Mouse (Mus musculus): ENCODE measurements around the gene Tomm20. TPM values are rescaled to one million over a fixed set of nuclear protein-coding genes. Genes with fewer than 3 reads are reported as not detected.

Gene Tomm20
- polyA plus RNA-seq, 1 experiment from 2014 or later = 209 TPM

- Histone ChIP-seq H3K27me3 (peaks cover 30% of the 10 kb centered on the region), H3K36me3 (no peaks in the 10 kb centered on the region), H3K4me3 (no peak overlapping the region), H3K9me3 (no peaks in the 10 kb centered on the region), H3K4me1 (replicated peaks) (peaks cover 13% of the 10 kb centered on the region), H3K27ac (no peak overlapping the region), H3K4me2 (no peak overlapping the region), H3K9ac (no peak overlapping the region)
- WGBS = 72% methylated on average over 4 of the region's 4 CpGs
- no peak for ATAC-seq (ENCODE audit: low FRiP score)
Observed at GRCm38 (mm10) chr8:126974511-126974910, 28.9 kb upstream of the Tomm20 start.

- Histone ChIP-seq H3K36me3 (peaks cover 6% of the 10 kb centered on the region), H3K4me3 (no peak overlapping the region), H3K27me3 (peaks cover 23% of the 10 kb centered on the region), H3K9ac (no peak overlapping the region), H3K4me2 (no peak overlapping the region), H3K27ac (no peak overlapping the region), H3K9me3 (no peaks in the 10 kb centered on the region), H3K4me1 (replicated peaks) (peaks cover 19% of the 10 kb centered on the region)
- WGBS = 72% methylated on average over 9 of the region's 9 CpGs
- ATAC-seq (ENCODE audit: low FRiP score) = no peak
Observed at GRCm38 (mm10) chr8:126973686-126974265, 28.1 kb upstream of the Tomm20 start.

- H3K27ac ChIP-seq = no peak overlapping the region
- H3K4me2 ChIP-seq = no peak overlapping the region
- H3K9me3 ChIP-seq = no peaks in the 10 kb centered on the region
- no peak overlapping the region for H3K4me3 ChIP-seq
- 73% methylated on average over 2 of the region's 2 CpGs for WGBS
- peaks cover 15% of the 10 kb centered on the region for H3K27me3 ChIP-seq
- H3K36me3 ChIP-seq = peaks cover 17% of the 10 kb centered on the region
- no peak overlapping the region for H3K9ac ChIP-seq
- H3K4me1 ChIP-seq (replicated peaks) = peaks cover 19% of the 10 kb centered on the region
- ATAC-seq (ENCODE audit: low FRiP score) = no peak
Observed at GRCm38 (mm10) chr8:126972649-126973048, 27.0 kb upstream of the Tomm20 start.

- Histone ChIP-seq H3K36me3 (peaks cover 22% of the 10 kb centered on the region), H3K4me1 (replicated peaks) (peaks cover 19% of the 10 kb centered on the region), H3K27ac (no peak overlapping the region), H3K4me2 (no peak overlapping the region), H3K9ac (no peak overlapping the region), H3K9me3 (no peaks in the 10 kb centered on the region), H3K4me3 (no peak overlapping the region), H3K27me3 (peaks cover 11% of the 10 kb centered on the region; the same call in 1 of the 2 replicates)
- 96% methylated on average over 2 of the region's 2 CpGs for WGBS
- ATAC-seq (ENCODE audit: low FRiP score) = no peak
Observed at GRCm38 (mm10) chr8:126972102-126972501, 26.5 kb upstream of the Tomm20 start.

- H3K9ac ChIP-seq = peak overlapping the region; percentile 92
- H3K9me3 ChIP-seq = no peaks in the 10 kb centered on the region
- 0 out of 2 replicates have a peak, but pooled peaks cover 4% of the 10 kb centered on the region for H3K27me3 ChIP-seq
- peak overlapping the region; percentile 95 for H3K4me3 ChIP-seq
- peak overlapping the region; percentile 91 for H3K27ac ChIP-seq
- peaks cover 29% of the 10 kb centered on the region for H3K36me3 ChIP-seq
- peaks cover 19% of the 10 kb centered on the region for H3K4me1 ChIP-seq (replicated peaks)
- 15% methylated on average over 13 of the region's 13 CpGs for WGBS
- peak; percentile 63 for ATAC-seq (ENCODE audit: low FRiP score)
- H3K4me2 ChIP-seq = peak overlapping the region; percentile 84
Observed at GRCm38 (mm10) chr8:126971314-126971664, 25.6 kb upstream of the Tomm20 start.

GRCm38 (mm10) chr8:126970579-126971313 is 25.1 kb upstream of the Tomm20 start, which contains the start of gene Rbm34:
Rbm34 (minus strand) TSS chr8:126971071.
- peak within 1 kb of the TSS; percentile 95 for H3K4me3 ChIP-seq
- H3K36me3 ChIP-seq = peaks cover 32% of the 10 kb centered on the region
- H3K4me1 ChIP-seq (replicated peaks) = peaks cover 19% of the 10 kb centered on the region
- H3K27ac ChIP-seq = peak within 1 kb of the TSS; percentile 91
- peak within 1 kb of the TSS; percentile 84 for H3K4me2 ChIP-seq
- H3K9ac ChIP-seq = peak within 1 kb of the TSS; percentile 92
- ATAC-seq (ENCODE audit: low FRiP score) = peak; percentile 97
- H3K9me3 ChIP-seq = no peaks in the 10 kb centered on the region
- 0 out of 2 replicates have a peak, but pooled peaks cover 2% of the 10 kb centered on the region for H3K27me3 ChIP-seq
- WGBS = under 1% methylated on average over 50 of the region's 50 CpGs

- Histone ChIP-seq H3K9ac (no peak overlapping the region), H3K27ac (no peak overlapping the region), H3K4me3 (no peak overlapping the region), H3K27me3 (0 out of 2 replicates have a peak, but pooled peaks cover 2% of the 10 kb centered on the region), H3K9me3 (no peaks in the 10 kb centered on the region), H3K4me2 (no peak overlapping the region), H3K36me3 (peaks cover 44% of the 10 kb centered on the region), H3K4me1 (replicated peaks) (peaks cover 19% of the 10 kb centered on the region)
- no peak for ATAC-seq (ENCODE audit: low FRiP score)
- WGBS = 97% methylated on average over 1 of the region's 1 CpGs
Observed at GRCm38 (mm10) chr8:126969546-126969945, 23.9 kb upstream of the Tomm20 start.

- Histone ChIP-seq H3K36me3 (peaks cover 54% of the 10 kb centered on the region), H3K27me3 (no peaks in the 10 kb centered on the region), H3K4me2 (no peak overlapping the region), H3K4me3 (no peak overlapping the region), H3K27ac (no peak overlapping the region), H3K4me1 (replicated peaks) (peaks cover 19% of the 10 kb centered on the region), H3K9ac (no peak overlapping the region), H3K9me3 (no peaks in the 10 kb centered on the region)
- no peak for ATAC-seq (ENCODE audit: low FRiP score)
- WGBS = 96% methylated on average over 6 of the region's 6 CpGs
Observed at GRCm38 (mm10) chr8:126968107-126968506, 22.5 kb upstream of the Tomm20 start.

- H3K9me3 ChIP-seq = no peaks in the 10 kb centered on the region
- peaks cover 76% of the 10 kb centered on the region for H3K36me3 ChIP-seq
- H3K9ac ChIP-seq = no peak overlapping the region
- peaks cover 11% of the 10 kb centered on the region for H3K4me1 ChIP-seq (replicated peaks)
- H3K27me3 ChIP-seq = no peaks in the 10 kb centered on the region
- no peak overlapping the region for H3K4me2 ChIP-seq
- 87% methylated on average over 6 of the region's 6 CpGs for WGBS
- H3K27ac ChIP-seq = no peak overlapping the region
- H3K4me3 ChIP-seq = no peak overlapping the region
- ATAC-seq (ENCODE audit: low FRiP score) = no peak
Observed at GRCm38 (mm10) chr8:126965246-126965645, 19.6 kb upstream of the Tomm20 start.

- H3K4me1 ChIP-seq (replicated peaks) = no peaks in the 10 kb centered on the region
- H3K36me3 ChIP-seq = peaks cover 72% of the 10 kb centered on the region
- no peak overlapping the region for H3K4me2 ChIP-seq
- H3K9me3 ChIP-seq = no peaks in the 10 kb centered on the region
- H3K9ac ChIP-seq = no peak overlapping the region
- ATAC-seq (ENCODE audit: low FRiP score) = no peak
- WGBS = 92% methylated on average over 1 of the region's 1 CpGs
- H3K27ac ChIP-seq = no peak overlapping the region
- H3K27me3 ChIP-seq = no peaks in the 10 kb centered on the region
- no peak overlapping the region for H3K4me3 ChIP-seq
Observed at GRCm38 (mm10) chr8:126962871-126963270, 17.2 kb upstream of the Tomm20 start.

GRCm38 (mm10) chr8:126961516-126961915 is 15.9 kb upstream of the Tomm20 start:
- Histone ChIP-seq H3K4me1 (replicated peaks) (no peaks in the 10 kb centered on the region), H3K36me3 (peaks cover 73% of the 10 kb centered on the region), H3K9ac (no peak overlapping the region), H3K9me3 (no peaks in the 10 kb centered on the region), H3K27ac (no peak overlapping the region), H3K4me3 (no peak overlapping the region), H3K27me3 (no peaks in the 10 kb centered on the region), H3K4me2 (no peak overlapping the region)
- WGBS = 97% methylated on average over 3 of the region's 3 CpGs
- ATAC-seq (ENCODE audit: low FRiP score) = no peak

- Histone ChIP-seq H3K27me3 (no peaks in the 10 kb centered on the region), H3K27ac (no peak overlapping the region), H3K36me3 (peaks cover 82% of the 10 kb centered on the region), H3K4me2 (no peak overlapping the region), H3K9ac (no peak overlapping the region), H3K4me1 (replicated peaks) (no peaks in the 10 kb centered on the region), H3K9me3 (no peaks in the 10 kb centered on the region), H3K4me3 (no peak overlapping the region)
- no peak for ATAC-seq (ENCODE audit: low FRiP score)
- WGBS = 92% methylated on average over 11 of the region's 11 CpGs
Observed at GRCm38 (mm10) chr8:126951900-126952636, 6.4 kb upstream of the Tomm20 start.
